Mouse (Mus musculus) bone marrow, adult 2 months (tissue): ENCODE data around the gene Inpp4b.

Experiments used
- CTCF ChIP-seq: fragments of 200-500 bp; IDR thresholded peaks from 2 replicates; pipeline ENCODE4 v1.5.1; 2011; ENCODE audit warnings: low read length, control low read depth; ENCODE audit not compliant: control insufficient read depth, insufficient read depth
- POLR2A ChIP-seq: fragments of 200-500 bp; IDR thresholded peaks from 2 replicates; pipeline ENCODE4 v1.6.1; 2011; ENCODE audit warnings: low read depth, mild to moderate bottlenecking, control low read depth, low read length, borderline replicate concordance; ENCODE audit not compliant: control insufficient read depth

- TF ChIP-seq CTCF (no peak), POLR2A (no peak)
Measured at GRCm38 (mm10) chr8:81345170-81345697, 2.9 kb downstream of the Inpp4b start.
